Mouse (Mus musculus) liver, adult (tissue): Measurements from ENCODE around the gene Cavin1.

Experiments used
- GATA4 ChIP-seq: IDR thresholded peaks from 2 replicates; pipeline ENCODE4 v1.6.1; 2014; ENCODE audit warnings: mild to moderate bottlenecking, low read length; ENCODE audit not compliant: insufficient replicate concordance

The Cavin1 gene

GRCm38 (mm10) chr11:100908567-100908966 is 62.1 kb downstream of the Cavin1 start:
- TF ChIP-seq GATA4: no peak

GRCm38 (mm10) chr11:100908112-100908511 is 62.6 kb downstream of the Cavin1 start:
- no peak for TF ChIP-seq GATA4

- TF ChIP-seq GATA4: no peak
Measured at GRCm38 (mm10) chr11:100906885-100907284, 63.8 kb downstream of the Cavin1 start.
